Mouse (Mus musculus): ENCODE measurements at regions not wholly inside any gene's neighbourhood (a gene's known extent, or its start where the extent isn't known, plus 50 kb on each side); places are given as distances from the start of the nearest gene placed in this dataset.

GRCm38 (mm10) chr3:8717334-8717812 is 892.5 kb downstream of the Zfp704 start:
- TF ChIP-seq CTCF (IDR thresholded peaks at IDR 0.05; ENCODE audit: low read depth, low read length) (no peak), POLR2A (IDR thresholded peaks at IDR 0.05; ENCODE audit: insufficient read depth, low read length) (no peak)

All from ES-Bruce4 (cell line).